Mouse (Mus musculus): ENCODE results near the gene Clock. TPM values are rescaled to one million over a fixed set of nuclear protein-coding genes. Genes with fewer than 3 reads are reported as not detected.

Gene Clock
- polyA plus RNA-seq (2017; shearing (Covaris generic)), result 23.8 TPM

DNA sequence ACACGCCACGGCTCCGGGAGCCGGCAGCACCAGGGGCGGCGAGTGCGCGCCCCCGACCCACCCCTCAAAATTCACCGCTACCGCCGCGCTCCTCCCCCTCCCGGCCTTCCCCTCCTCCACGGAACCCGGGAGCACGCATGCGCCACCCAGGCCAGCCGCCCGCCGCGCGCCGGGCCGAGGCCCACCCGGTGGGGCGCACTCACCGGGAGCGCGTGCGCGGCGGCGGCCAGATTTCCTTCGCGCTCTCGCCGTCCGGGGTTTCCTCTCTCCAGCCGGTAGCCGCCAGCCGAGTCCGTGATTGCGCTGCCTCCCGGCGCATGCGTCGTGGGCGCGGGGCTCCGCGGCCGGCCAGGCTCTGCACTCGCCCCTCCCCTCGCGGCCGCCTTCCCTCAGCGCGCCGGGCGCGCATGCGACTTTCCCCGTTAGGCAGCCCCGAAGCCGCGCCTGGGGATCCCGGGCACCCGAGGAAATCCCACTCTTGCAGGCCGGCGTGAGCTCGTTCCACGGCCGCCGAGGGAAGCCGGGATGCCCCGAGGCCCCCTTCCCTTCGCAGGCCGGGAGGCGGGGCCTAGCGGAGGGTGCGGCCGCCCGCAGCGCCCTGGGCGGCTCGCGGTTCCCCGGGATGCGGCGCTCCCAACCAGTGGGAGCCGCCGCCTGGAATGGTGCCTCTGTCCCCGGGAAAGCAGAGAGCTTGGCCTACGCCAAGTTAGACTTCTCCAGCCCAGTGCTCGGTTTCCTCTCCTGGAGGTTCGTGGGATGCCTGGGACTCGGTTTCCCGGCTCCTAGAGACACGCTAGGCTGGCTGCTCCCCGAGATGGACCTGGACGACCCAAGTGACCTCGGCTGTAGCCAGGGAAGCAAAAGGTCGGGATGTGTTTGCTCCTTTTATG is at the start of gene Clock:
Gene Clock (minus strand): TSS at position 341 of the 890 bp plus-strand sequence.

DNA sequence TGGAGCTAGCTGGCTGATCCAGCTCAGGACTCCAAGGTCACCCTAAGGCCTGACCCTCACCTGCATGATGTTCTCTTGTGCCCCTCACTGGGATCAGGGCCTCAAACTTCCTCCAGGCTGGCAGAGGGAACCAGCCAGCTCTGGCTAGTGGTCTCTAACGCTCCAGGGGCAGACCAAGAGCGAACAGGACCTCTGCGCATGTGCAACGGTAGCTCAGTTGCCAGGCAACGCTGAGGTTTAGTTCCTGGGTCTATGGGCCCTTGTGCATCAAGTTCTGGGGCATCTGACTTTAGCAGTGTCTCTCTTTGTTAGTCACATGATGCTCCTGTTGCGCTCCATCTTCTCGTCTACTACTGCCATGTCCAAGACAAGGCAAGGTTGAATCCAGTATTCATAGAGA is 26.4 kb upstream of the Clock start, which contains the start of gene Pdcl2:
Gene Pdcl2 (minus strand): TSS at position 204 of the 400 bp plus-strand sequence.

DNA sequence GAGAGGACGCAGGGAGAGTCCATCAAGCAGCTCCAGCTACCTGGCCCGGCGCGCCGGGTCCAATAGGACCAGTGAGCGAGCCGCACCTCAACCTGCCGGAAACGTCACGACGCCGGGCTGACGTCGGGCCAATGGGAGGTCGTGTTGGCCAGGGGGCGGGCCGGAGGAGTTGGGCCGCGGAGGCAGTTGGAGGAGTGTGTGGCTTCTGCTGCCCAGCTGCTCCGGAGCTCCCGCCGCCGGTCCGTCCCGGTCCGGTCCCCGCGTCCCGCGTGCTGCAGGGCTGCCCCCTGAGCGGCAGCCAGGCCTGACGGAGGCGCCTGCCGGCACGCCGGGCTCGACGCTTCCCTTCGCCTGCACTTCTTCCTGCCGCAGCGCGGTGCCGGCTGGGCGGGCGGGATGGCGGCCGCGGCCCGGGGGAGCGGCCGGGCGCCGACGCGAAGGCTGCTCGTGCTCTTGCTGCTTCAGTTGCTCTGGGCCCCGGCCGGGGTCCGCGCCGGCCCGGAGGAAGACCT is 120.8 kb downstream of the Clock start, which contains the start of gene Tmem165:
Gene Tmem165 (plus strand): TSS at position 131 of the 512 bp plus-strand sequence.

Other genes with a start within 250 kb of the Clock start
- 31.1 TPM for gene Srd5a3, start 164.5 kb downstream of the Clock start, polyA plus RNA-seq (2017; shearing (Covaris generic))
- 48.4 TPM for gene Tmem165, start 120.9 kb downstream of the Clock start, polyA plus RNA-seq (2017; shearing (Covaris generic))
- not detected for gene Pdcl2, start 26.4 kb upstream of the Clock start, polyA plus RNA-seq (2017; shearing (Covaris generic))
- not detected for gene Nmu, start 59.0 kb upstream of the Clock start, polyA plus RNA-seq (2017; shearing (Covaris generic))
- 0.62 TPM for gene Gm7271, start 179.2 kb upstream of the Clock start, polyA plus RNA-seq (2017; shearing (Covaris generic))
- gene Exoc1, start 224.5 kb upstream of the Clock start, polyA plus RNA-seq (2017; shearing (Covaris generic)), result 33.4 TPM

All from effector memory CD4-positive, alpha-beta T cell, adult 7 months (primary cell).